Mouse (Mus musculus): ENCODE data around the gene Grid1. TPM values are rescaled to one million over a fixed set of nuclear protein-coding genes. Genes with fewer than 3 reads are reported as not detected.

Grid1 gene
- polyA plus RNA-seq, 1 experiment from 2014 or later: not detected

DNA sequence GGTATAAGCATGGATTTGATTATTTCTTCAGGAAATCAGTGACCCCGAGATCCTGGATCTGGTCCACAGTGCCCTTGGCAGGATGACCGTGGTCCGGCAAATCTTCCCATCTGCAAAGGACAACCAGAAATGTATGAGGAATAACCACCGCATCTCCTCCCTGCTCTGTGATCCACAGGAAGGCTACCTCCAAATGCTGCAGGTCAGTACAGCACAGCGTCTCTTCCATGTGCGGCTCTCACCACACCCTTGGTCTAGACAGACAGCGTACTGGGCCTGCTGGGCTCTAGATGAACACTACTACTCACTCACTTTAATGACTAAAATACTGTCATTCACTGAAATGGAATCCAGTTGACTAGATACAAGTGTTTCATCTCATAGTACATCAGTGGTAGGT lies 489.3 kb downstream of the Grid1 start:
- POLR2A ChIA-PET: no interaction called here
- no peak for TF ChIP-seq CTCF (IDR thresholded peaks at IDR 0.05)
- DNase-seq (ENCODE audit: low read depth, low spot score) (no peak), ATAC-seq (no peak)
- H3K27me3 ChIP-seq: no peaks in the 10 kb centered on the region
- in situ Hi-C loops (cut with MboI; ENCODE audit: low pct_unique_long_range_greater_than_20kb): no loop called here
- CTCF ChIA-PET: no interaction called here

- TF ChIP-seq CTCF (IDR thresholded peaks at IDR 0.05): no peak
- ChIA-PET POLR2A (no interaction called here), CTCF (no interaction called here)
- no peak for DNase-seq (ENCODE audit: low read depth, low spot score)
- in situ Hi-C loops (cut with MboI; ENCODE audit: low pct_unique_long_range_greater_than_20kb): no loop called here
- no peaks in the 10 kb centered on the region for H3K27me3 ChIP-seq
- ATAC-seq: no peak
These were observed 493.7 kb downstream of the Grid1 start for GRCm38 (mm10) chr14:35313380-35314299.

- H3K27me3 ChIP-seq: no peaks in the 10 kb centered on the region
- TF ChIP-seq CTCF (IDR thresholded peaks at IDR 0.05): peak; percentile 48
- ATAC-seq (no peak), DNase-seq (ENCODE audit: low read depth, low spot score) (no peak)
- POLR2A ChIA-PET: no interaction called here
- CTCF ChIA-PET: no interaction called here
- in situ Hi-C loops (cut with MboI; ENCODE audit: low pct_unique_long_range_greater_than_20kb): no loop called here
These were observed 506.4 kb downstream of the Grid1 start for GRCm38 (mm10) chr14:35326306-35326705.

DNA sequence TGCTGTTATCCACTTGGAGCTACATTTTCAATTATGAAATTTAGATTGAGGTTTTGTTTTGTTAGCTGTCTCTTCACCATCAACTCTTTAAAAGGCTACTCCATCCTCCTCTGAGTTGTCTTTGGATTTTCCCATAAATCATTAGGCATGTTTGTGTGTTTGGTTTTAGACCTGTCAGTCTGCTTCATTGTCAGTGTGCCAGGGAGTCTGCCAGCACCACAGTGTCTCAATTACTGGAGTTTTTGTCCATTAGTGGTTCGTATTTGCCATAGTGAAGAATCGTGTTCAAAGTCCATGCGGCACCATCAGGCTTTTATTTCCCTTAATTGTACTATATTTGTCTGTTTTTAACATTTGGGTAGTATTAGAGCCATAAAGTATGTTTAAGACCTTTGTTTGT lies 516.7 kb downstream of the Grid1 start:
- DNase-seq (ENCODE audit: low read depth, low spot score): no peak
- no peak for TF ChIP-seq CTCF (IDR thresholded peaks at IDR 0.05)
- CTCF ChIA-PET: no interaction called here

DNA sequence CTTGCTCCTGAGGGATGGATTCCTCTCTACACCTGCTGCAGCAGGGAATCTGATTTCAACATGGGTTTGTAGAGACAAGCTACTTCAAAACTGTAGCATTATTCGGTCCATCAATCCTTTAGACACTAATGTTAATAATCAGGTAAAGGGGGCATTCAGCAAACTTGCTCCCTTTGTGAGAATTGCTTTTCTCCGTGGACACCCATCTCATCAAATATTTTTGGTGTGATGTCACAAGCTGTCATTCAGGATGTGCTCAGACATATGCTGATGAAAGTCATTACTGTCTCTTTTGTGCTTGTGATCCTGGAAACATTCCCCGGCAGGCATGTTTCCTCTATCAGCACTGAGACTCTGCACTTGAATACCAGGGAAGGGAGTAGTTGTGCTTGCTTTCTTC lies 536.1 kb downstream of the Grid1 start:
- no peak for TF ChIP-seq CTCF (IDR thresholded peaks at IDR 0.05)
- CTCF ChIA-PET: no interaction called here
- in situ Hi-C loops (cut with MboI; ENCODE audit: low pct_unique_long_range_greater_than_20kb): no loop called here
- H3K27me3 ChIP-seq: no peaks in the 10 kb centered on the region
- POLR2A ChIA-PET: no interaction called here
- no peak for DNase-seq (ENCODE audit: low read depth, low spot score)
- no peak for ATAC-seq

More for the DNA sequence above, 516.7 kb downstream of the Grid1 start:
- no peak for ATAC-seq
- POLR2A ChIA-PET: no interaction called here
- in situ Hi-C loops (cut with MboI; ENCODE audit: low pct_unique_long_range_greater_than_20kb): no loop called here
- no peaks in the 10 kb centered on the region for H3K27me3 ChIP-seq

DNA sequence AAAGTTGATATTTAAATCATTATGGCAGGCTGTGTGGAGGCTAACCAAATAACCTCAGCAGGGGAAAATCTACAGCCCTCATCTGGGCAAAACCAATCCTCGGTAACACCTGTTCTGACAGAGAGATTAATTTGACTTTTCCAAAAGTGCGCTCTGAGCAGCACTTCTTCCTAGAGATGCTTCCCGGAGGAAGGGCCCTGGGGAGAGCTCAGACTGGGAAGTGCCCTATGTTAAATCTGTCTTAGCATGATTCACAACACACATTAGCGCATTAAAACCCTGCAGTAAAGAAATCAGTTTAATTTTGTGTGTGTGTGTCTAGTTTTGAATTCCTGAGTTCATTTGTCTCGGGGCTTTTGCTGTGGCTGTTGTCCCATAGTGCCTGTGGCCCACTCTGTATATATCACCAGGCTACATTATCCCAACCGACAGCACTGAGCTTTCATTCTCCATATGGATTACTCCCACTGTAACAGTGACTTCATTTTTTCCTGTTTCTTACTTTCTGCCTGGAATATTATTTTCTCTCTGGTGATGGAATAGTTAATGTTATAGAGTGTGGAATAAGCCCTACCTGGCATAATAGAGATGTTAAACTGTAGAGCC lies 536.7 kb downstream of the Grid1 start:
- DNase-seq (ENCODE audit: low read depth, low spot score): no peak
- ChIA-PET CTCF (no interaction called here), POLR2A (no interaction called here)
- in situ Hi-C loops (cut with MboI; ENCODE audit: low pct_unique_long_range_greater_than_20kb): no loop called here
- no peak for TF ChIP-seq CTCF (IDR thresholded peaks at IDR 0.05)
- no peaks in the 10 kb centered on the region for H3K27me3 ChIP-seq
- no peak for ATAC-seq

DNA sequence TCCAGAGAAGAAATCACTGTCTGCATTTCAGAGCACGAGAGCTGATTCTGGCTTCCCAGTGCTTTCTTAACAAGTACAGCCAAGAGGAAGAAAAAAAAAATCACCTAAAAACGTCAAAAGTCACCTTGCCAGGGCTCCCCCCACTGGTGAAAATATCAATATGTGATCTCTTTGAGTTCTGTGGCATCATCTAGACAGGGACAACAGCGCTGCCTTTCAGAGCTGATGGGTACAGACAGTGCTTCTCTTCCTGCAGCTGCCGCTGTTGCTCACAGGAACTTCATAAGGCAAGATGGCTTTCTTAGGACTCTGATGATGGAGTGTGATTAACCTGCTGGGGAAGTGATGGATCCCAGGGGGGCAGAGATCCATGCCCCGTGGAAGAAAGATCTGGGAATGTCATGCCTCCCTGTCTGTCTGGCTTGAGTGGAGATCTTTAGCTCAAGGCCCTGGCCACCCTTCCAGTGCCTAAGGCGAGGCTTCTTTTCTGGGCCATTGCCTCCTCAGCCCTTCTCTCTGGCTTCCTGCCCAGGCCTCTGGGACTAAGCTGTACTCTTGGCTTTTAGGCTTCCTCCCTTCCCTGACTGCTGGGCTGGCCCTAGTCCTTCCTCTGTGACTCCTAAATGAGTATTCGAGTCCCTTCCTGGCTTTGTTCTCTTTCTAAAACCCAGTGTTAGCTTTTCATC lies 538.4 kb downstream of the Grid1 start:
- ChIA-PET CTCF (no interaction called here), POLR2A (no interaction called here)
- ATAC-seq: no peak
- H3K27me3 ChIP-seq: no peaks in the 10 kb centered on the region
- no peak for TF ChIP-seq CTCF (IDR thresholded peaks at IDR 0.05)
- DNase-seq (ENCODE audit: low read depth, low spot score): no peak
- in situ Hi-C loops (cut with MboI; ENCODE audit: low pct_unique_long_range_greater_than_20kb): no loop called here

DNA sequence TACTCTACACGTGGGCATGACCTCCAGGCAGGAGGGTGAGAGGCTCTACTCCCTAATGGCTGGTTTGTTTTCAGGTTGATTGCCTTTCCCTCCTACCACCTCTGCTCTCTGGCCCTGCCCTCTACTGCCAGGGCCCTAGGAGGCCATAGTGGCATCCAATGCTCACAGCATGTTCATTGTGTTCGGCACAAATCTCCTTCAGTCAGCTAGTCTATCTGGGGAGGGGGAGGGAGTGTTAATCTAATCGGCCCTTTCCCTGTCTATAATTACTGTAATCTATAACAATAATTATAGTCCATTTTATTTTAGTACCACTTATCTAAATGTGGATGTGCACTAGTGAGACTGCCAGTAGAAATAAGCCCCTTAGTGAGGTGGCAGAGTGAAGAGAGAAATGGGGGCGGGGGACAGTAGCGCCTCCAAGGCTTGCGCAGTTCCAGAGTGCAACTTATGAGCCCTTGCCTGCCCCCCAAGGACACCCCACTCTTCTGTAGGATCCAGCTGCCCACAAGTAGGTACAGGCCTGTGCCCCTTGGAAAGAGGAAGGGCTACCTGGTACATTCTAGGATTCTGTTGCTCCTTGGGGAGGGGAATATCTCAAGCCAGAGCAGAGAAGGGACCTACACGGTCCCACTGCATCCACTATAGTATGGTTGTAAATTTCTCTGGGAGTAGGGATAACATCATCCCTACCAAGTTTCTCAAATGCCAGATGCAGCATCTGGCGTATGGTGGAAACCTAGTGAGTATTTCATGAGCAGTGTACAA lies 545.5 kb downstream of the Grid1 start:
- in situ Hi-C loops (cut with MboI; ENCODE audit: low pct_unique_long_range_greater_than_20kb): no loop called here
- ChIA-PET CTCF (no interaction called here), POLR2A (no interaction called here)
- no peaks in the 10 kb centered on the region for H3K27me3 ChIP-seq
- TF ChIP-seq CTCF (IDR thresholded peaks at IDR 0.05): no peak
- no peak for ATAC-seq
- DNase-seq (ENCODE audit: low read depth, low spot score): no peak

GRCm38 (mm10) chr14:35374374-35374773 lies 554.5 kb downstream of the Grid1 start:
- POLR2A ChIA-PET: no interaction called here
- in situ Hi-C loops (cut with MboI; ENCODE audit: low pct_unique_long_range_greater_than_20kb): no loop called here

GRCm38 (mm10) chr14:35393591-35393990 lies 573.7 kb downstream of the Grid1 start:
- POLR2A ChIA-PET: no interaction called here
- in situ Hi-C loops (cut with MboI; ENCODE audit: low pct_unique_long_range_greater_than_20kb): no loop called here
- CTCF ChIA-PET: no interaction called here
- no peak for TF ChIP-seq CTCF (IDR thresholded peaks at IDR 0.05)
- no peaks in the 10 kb centered on the region for H3K27me3 ChIP-seq
- ATAC-seq: no peak
- DNase-seq (ENCODE audit: low read depth, low spot score): no peak

More at GRCm38 (mm10) chr14:35374374-35374773, 554.5 kb downstream of the Grid1 start:
- TF ChIP-seq CTCF (IDR thresholded peaks at IDR 0.05): no peak
- H3K27me3 ChIP-seq: no peaks in the 10 kb centered on the region
- no peak for ATAC-seq
- CTCF ChIA-PET: no interaction called here
- DNase-seq (ENCODE audit: low read depth, low spot score): no peak

Measured in Patski (cell line).